Mouse (Mus musculus) ES-Bruce4 (cell line): Measurements from ENCODE around the gene Cyp2c50. TPM values are rescaled to one million over a fixed set of nuclear protein-coding genes. Genes with fewer than 3 reads are reported as not detected.
"Not testable (repeated sequence)": the region's sequence is repeated elsewhere in the genome, so short reads cannot be mapped to it uniquely, and the experiment has no call there.

Source experiments
- H3K27ac ChIP-seq: 2 replicates; pipeline ENCODE4 v1.5.1; 2012; ENCODE audit warnings: low read length, inconsistent platforms; ENCODE audit not compliant: insufficient read depth
- H3K27me3 ChIP-seq: 2 replicates; pipeline ENCODE4 v1.6.1; 2012; ENCODE audit warnings: mild to moderate bottlenecking, low read length, inconsistent platforms; ENCODE audit not compliant: control insufficient read depth, poor library complexity, insufficient read depth, severe bottlenecking
- H3K36me3 ChIP-seq: 2 replicates; pipeline ENCODE4 v1.6.1; 2012; ENCODE audit warnings: inconsistent platforms, mild to moderate bottlenecking, low read length, moderate library complexity; ENCODE audit not compliant: control insufficient read depth, poor library complexity, insufficient read depth, severe bottlenecking
- H3K4me1 ChIP-seq: one replicate; pipeline ENCODE4 v1.8.1; 2011; ENCODE audit warnings: low read length; ENCODE audit not compliant: control insufficient read depth, insufficient read depth
- H3K4me3 ChIP-seq: 2 replicates; pipeline ENCODE4 v1.5.1; 2011; ENCODE audit warnings: low read depth, mild to moderate bottlenecking, low read length
- H3K9ac ChIP-seq: 2 replicates; pipeline ENCODE4 v1.6.1; 2012; ENCODE audit warnings: low read depth, mild to moderate bottlenecking, inconsistent platforms; ENCODE audit not compliant: poor library complexity, severe bottlenecking
- H3K9me3 ChIP-seq: replicated peaks from 2 replicates; pipeline ENCODE4 v1.6.1; 2012; ENCODE audit warnings: mild to moderate bottlenecking, low read length, inconsistent platforms; ENCODE audit not compliant: control insufficient read depth, poor library complexity, insufficient read depth, severe bottlenecking
- EP300 ChIP-seq: IDR thresholded peaks from 2 replicates; pipeline ENCODE4 v1.6.1; 2011; ENCODE audit warnings: low read depth, low read length; ENCODE audit not compliant: insufficient read depth
- polyA plus RNA-seq: library from polyadenylated mRNA; stranded (reverse); fragments of >200 nt; gene quantifications from 2 replicates; pipeline ENCODE4 v1.2.4, GENCODE M21; 2011; ENCODE audit warnings: low read depth; ENCODE audit not compliant: missing spikeins, insufficient read depth, insufficient read length

Gene Cyp2c50
- polyA plus RNA-seq, 1 experiment, result not detected

DNA sequence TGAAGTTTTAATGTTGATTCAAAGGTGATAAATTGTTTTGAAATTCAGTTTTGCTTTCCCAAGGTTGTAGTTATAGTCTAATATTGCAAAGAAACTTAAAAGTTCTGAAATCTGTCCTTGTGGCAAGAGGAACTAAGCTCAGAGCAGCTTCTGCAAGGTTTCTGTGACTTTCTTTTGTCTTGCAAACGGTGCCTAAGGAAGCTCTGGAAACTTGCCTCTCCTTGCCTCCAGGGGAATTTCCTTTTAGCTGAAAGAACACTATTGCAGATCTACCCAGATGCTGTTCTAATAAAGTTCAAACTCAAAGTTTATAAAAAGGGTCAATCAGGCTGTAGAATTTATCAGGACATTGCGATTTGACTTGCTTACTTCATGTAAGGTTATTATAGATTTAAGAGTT lies 37.5 kb downstream of the Cyp2c50 start:
- H3K9me3 ChIP-seq, H3K27me3 ChIP-seq, H3K4me1 ChIP-seq, H3K27ac ChIP-seq, H3K36me3 ChIP-seq, H3K9ac ChIP-seq, H3K4me3 ChIP-seq: not testable (repeated sequence)
- TF ChIP-seq EP300, result 0 out of 2 replicates have a peak, but pooled peaks have one; percentile 17

Other genes starting within 250 kb of the Cyp2c50 start
- gene Cyp2c69, start 202.9 kb upstream of the Cyp2c50 start, polyA plus RNA-seq, result not detected in 2 replicates
- not detected in 2 replicates for gene Cyp2c37, start 97.3 kb upstream of the Cyp2c50 start, polyA plus RNA-seq
- gene Cyp2c54, start 15.9 kb upstream of the Cyp2c50 start, polyA plus RNA-seq, result not detected in 2 replicates
- not detected in 2 replicates for gene Cyp2c70, start 97.6 kb downstream of the Cyp2c50 start, polyA plus RNA-seq
- 205 and 208 TPM in 2 replicates for gene Pdlim1, start 182.2 kb downstream of the Cyp2c50 start, polyA plus RNA-seq